Mouse (Mus musculus) frontal cortex, postnatal 25 days (tissue): ENCODE results near the gene Gpr119.
A peak's percentile ranks its signal among the peaks of the same experiment; 100 is the strongest.

ENCODE experiments used
- DNase-seq, 2 experiments: peaks; one replicate each; pipeline ENCODE4 v3.0.0; 2022; ENCODE audit warnings: low spot score in 2 of 2

Gene Gpr119

DNA sequence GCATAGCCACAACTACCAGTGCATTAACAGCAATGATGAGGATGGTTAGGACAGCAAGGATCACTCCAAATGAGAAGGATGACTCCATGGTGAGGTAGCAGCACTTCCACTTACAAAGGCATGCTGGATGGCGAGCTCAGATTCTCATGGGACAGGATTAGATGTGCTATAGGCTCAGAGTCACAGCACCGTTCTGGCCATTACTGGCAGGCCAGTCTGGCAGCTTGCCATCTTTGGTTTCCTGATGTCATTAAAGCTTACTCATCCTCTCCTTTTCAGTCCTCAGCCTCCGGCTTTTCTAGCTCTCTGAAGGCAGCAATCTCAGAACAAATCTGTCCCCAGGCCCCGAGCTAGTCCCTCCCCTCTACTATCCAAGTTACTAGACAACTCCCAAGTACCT is at the start of gene Gpr119:
Gpr119 (minus strand) TSS at position 308 of the 400 bp plus-strand sequence.
- no peak for DNase-seq

DNA sequence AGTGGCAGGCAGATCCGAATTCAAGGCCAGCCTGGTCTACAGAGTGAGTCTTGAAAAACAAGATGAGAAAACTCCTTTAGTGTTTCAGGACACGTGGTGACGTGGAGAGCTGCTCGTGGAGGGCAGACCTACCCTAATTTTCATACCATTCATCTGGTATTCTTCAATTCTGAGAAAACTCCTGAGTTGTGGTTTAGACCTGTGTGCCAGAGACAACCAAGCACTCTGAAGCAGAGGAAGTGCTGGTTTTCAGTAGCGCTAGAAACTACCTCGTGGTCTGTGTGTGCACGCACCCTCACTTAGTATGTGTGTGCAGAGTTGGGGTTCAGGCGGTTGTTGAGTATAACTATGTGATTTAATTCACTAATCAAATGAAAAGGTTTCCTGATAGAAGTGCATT is 38.6 kb upstream of the Gpr119 start:
- no peak for DNase-seq

GRCm38 (mm10) chrX:48709701-48710100 is 35.4 kb upstream of the Gpr119 start:
- no peak for DNase-seq

DNA sequence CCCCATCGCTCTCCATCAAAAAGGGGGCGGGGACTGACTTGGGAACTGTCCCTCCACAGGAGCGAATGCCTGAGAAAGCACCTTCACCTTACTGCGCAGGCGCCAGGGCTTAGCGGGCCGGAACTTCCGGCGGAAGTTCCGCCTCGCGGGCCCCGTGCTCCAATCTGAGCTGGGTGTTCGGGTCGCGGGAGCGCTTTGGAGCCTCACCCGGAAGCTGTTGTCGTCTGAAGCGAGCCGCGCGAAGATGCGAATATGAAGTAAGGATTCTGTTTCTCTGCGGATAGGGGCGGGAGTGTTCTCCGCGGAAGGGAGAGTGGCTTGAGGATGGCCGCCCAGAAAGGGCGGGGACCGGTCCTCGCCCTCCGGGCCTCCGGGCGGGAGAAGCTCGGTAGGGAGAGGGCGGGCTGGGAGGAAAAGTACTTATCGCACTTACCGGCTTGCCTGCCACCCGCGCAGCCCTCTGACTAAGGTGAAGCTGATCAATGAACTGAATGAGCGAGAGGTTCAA is 20.6 kb upstream of the Gpr119 start, which contains the start of gene Rbmx2:
Rbmx2 (plus strand) TSS at position 141 of the 508 bp plus-strand sequence.
- peak; percentile 70 to 84 for DNase-seq

DNA sequence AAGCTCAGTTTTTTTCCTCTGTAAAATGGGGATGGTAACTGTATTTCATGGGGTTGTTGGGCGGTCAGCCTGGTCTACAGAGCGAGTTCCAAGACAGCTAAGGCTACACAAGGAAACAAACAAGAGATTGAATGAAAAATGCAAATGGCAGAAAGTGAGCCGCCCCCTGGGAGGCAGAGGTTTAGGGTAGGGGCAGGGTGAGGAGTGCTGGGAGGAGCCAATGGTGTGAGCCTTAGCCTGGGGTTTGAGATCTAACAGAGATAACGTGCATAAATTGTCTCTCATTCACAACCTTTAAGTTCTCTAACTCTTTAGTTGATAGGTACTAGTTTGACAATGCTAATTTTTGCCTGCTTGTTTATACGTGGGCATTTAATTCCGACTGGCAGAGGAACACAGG is 20.2 kb upstream of the Gpr119 start:
- no peak for DNase-seq

- no peak for DNase-seq
Measured at GRCm38 (mm10) chrX:48683857-48684256, 9.6 kb upstream of the Gpr119 start.

DNA sequence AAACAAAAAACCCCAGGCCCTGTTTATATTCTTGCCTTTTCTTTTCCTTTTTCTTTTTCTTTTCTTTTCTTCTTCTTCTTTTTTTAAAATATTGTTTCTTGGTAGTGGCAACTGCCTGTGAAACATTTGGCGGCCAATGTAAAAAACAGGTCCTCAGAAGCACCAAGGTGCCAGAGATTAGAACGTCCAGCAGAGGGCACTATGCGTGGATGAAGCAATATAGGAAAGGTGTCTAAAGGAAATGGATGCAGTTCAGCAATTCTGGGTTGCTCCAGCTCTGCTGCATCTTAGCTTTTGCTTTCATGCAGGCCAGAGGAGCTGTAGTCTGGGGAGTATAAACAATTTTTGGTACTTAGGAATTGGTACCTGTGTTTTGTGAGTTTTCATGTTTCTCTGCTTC is 9.2 kb upstream of the Gpr119 start:
- peak in 1 of 2 experiments; percentile 17 for DNase-seq

DNA sequence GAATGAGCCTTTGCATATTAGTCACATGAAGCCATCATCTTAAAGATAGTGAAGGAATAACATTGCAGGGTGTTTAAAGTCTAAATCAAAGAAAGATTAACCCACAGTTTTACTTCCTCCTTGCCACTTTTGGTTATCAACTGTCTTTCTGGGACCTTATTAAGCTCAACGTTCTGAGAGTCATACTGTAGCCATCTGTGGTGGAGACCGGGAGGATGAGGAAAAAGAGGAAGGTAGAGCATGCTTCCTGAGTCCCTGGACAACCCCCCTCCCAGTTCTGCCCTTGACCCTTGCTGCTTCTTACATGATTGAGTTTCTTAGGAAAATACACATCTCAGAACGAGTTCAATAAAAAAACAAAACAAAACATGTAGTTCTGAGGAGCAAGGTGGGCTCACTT is 2.6 kb downstream of the Gpr119 start:
- DNase-seq = no peak

DNA sequence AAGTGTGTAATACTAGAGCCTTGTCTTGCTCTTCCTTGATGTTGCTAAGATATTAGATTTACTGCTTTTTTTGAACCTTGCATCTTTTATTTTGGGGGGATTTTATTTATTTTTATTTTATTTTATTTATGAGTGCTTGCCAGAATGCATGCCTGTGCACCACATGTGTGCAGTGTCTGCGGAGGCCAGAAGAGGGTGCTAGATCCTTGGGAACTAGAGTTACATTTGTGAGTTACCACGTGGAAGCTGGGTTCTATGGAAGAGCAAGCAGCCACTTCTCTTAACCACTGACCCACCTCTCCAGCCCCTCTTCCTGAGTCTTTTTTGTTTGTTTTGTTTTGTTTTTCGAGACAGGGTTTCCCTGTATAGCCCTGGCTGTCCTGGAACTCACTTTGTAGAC is 4.7 kb downstream of the Gpr119 start:
- DNase-seq = no peak

- DNase-seq = no peak
Measured at GRCm38 (mm10) chrX:48666807-48667206, 7.5 kb downstream of the Gpr119 start.

GRCm38 (mm10) chrX:48644122-48644521 is 30.2 kb downstream of the Gpr119 start:
- peak; percentile 11 to 26 for DNase-seq

DNA sequence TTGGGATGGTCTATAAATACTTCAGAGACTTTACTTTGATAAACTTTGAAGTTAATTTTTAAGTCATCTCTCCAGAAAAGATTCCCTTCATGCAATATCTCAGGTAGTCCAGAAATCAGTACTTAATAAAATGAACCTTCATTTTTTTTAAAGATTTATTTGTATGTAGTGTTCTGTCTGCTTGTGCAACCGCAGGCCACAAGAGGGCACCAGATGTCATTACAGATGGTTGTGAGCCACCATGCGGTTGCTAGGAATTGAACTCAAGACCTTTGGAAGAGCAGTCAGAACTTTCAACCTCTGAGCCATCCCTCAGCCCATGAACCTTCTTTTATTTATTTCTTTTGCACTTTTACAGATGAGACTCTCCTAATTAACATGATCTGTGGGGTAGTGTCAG is 37.2 kb downstream of the Gpr119 start:
- no peak for DNase-seq

GRCm38 (mm10) chrX:48624054-48624420 is 50.2 kb downstream of the Gpr119 start:
- no peak for DNase-seq

DNA sequence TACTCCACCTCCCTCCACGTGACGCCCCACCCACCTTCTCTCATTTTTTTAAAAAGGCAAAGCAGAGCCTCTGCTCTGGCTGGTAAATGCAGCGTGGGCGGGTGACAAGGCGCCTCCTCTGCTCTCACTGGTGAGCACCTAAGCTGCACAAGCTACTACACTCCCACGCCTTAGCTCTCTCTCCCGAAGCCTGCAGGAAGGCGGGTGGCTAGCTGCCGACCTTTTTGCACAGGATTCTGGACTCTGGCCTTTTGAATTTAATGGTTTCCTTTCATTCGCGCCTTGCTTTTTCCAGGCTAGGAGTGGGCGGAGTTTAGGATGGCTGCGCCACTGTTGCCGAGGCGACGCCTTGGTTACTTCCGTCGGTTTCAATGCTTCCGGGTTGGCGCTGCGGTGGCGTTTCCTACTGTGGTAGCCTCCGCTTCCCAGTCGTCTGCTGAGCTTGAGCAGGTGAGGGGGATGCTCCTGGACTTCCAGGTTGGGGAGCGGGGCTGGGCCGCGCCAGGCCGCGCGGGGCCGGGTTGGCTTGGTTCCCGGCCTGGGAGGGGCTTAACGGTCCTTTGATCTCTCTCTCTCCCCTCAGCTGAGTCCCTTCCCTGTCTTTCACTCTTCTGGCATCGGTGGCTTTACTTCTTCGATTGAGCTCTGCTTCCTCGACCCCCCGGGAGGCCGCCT is 50.8 kb downstream of the Gpr119 start, which contains the start of gene Slc25a14:
Slc25a14 (plus strand) TSS at position 35 of the 675 bp plus-strand sequence.
- DNase-seq = peak; percentile 46 to 55

DNA sequence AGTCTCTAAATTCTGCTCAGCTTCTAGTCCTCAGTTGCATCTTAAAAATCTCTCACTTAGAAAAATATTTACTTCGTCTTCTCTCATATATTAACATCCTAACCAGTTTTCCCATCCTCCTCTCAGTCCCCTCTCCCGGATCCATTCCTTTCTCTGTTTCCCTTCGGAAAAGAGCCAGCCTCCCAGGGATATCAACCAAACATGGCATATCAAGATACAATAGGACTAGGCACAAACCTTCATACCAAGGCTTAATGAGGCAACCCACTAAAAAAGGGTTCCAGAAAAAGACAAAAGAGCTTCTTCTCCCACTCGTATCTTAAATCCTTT is 51.3 kb downstream of the Gpr119 start:
- DNase-seq = no peak
